Mouse (Mus musculus) liver, embryonic 14.5 days (tissue): ENCODE results near the gene Fbxl12. TPM values are rescaled to one million over a fixed set of nuclear protein-coding genes. Genes with fewer than 3 reads are reported as not detected.

Experiments used
- ATAC-seq: fragments of 200-750 bp; cut with Nextera tagmentation; 2 replicates; pipeline ENCODE4 v1.8.0; 2017; ENCODE audit warnings: moderate number of reproducible peaks, mild to moderate bottlenecking, moderate library complexity; ENCODE audit not compliant: insufficient read depth
- DNase-seq, 3 experiments: peaks; one replicate each; pipeline ENCODE4 v3.0.0-alpha.2; 2012 to 2013; ENCODE audit warnings: low read depth in 3 of 3, low spot score in 3 of 3
- H3K27ac ChIP-seq: fragments of 300-500 bp; sonication (generic); 2 replicates; pipeline ENCODE4 v1.5.1; 2014; ENCODE audit warnings: moderate library complexity, mild to moderate bottlenecking, control low read depth, inconsistent platforms
- H3K27me3 ChIP-seq: fragments of 300-500 bp; sonication (generic); 2 replicates; pipeline ENCODE4 v1.6.1; 2014; ENCODE audit warnings: mild to moderate bottlenecking, low read length, moderate library complexity; ENCODE audit not compliant: control insufficient read depth, insufficient read depth
- H3K36me3 ChIP-seq: fragments of 300-500 bp; sonication (generic); replicated peaks from 2 replicates; pipeline ENCODE4 v1.6.1; 2014; ENCODE audit warnings: low read depth; ENCODE audit not compliant: control insufficient read depth, insufficient read depth
- H3K4me1 ChIP-seq, 2 experiments: fragments of 200-500 bp in 1 of 2; fragments of 300-500 bp in 1 of 2; sonication (generic) in 1 of 2; replicated peaks; 2 replicates each; pipeline ENCODE4 v1.6.1; 2012 to 2014; ENCODE audit warnings: antibody characterized with exemption in 1 of 2, inconsistent platforms in 1 of 2, low read length in 1 of 2; ENCODE audit not compliant: control insufficient read depth in 2 of 2, insufficient read depth in 2 of 2
- H3K4me2 ChIP-seq: fragments of 300-500 bp; sonication (generic); 2 replicates; pipeline ENCODE4 v1.6.1; 2014; ENCODE audit warnings: low read depth, mild to moderate bottlenecking, control low read depth, moderate library complexity
- H3K4me3 ChIP-seq, 2 experiments: fragments of 200-500 bp in 1 of 2; fragments of 300-500 bp in 1 of 2; sonication (generic) in 1 of 2; 2 replicates each; pipeline ENCODE4 v1.5.1; 2012 to 2014; ENCODE audit warnings: low read depth in 2 of 2, low read length in 2 of 2, mild to moderate bottlenecking in 2 of 2, control low read depth in 1 of 2, inconsistent platforms in 1 of 2, moderate library complexity in 1 of 2; ENCODE audit not compliant: insufficient read depth in 1 of 2
- H3K9ac ChIP-seq: fragments of 300-500 bp; sonication (generic); replicated peaks from 2 replicates; pipeline ENCODE4 v1.6.1; 2014; ENCODE audit warnings: mild to moderate bottlenecking, control low read depth, moderate library complexity
- H3K9me3 ChIP-seq: fragments of 300-500 bp; sonication (generic); 2 replicates; pipeline ENCODE4 v1.6.1; 2016; ENCODE audit warnings: low read length, mixed read lengths; ENCODE audit not compliant: control insufficient read depth
- CTCF ChIP-seq: IDR thresholded peaks from 2 replicates; pipeline ENCODE4 v1.5.1; 2016; ENCODE audit warnings: antibody characterized with exemption, low read depth, control low read depth
- EP300 ChIP-seq: IDR thresholded peaks from 2 replicates; pipeline ENCODE4 v1.6.1; 2016; ENCODE audit warnings: antibody characterized with exemption, low read depth
- WGBS: fragments of 180-500 bp; shearing (Covaris S2); extraction: QIAGEN DNeasy Blood & Tissue Kit; methylation state at CpG from one replicate; pipeline ENCODE4 v1.1.7; 2014; ENCODE audit not compliant: insufficient replicate concordance; 5-methylcytosine and 5-hydroxymethylcytosine counted together
- polyA plus RNA-seq, 2 experiments: library from polyadenylated mRNA; depleted of rRNA in 1 of 2; stranded (reverse) in 1 of 2; unstranded in 1 of 2; fragments of >200 nt; fragmentation: Nextera tagmentation in 1 of 2; extraction: Ambion mirVana in 1 of 2; gene quantifications; 2 replicates each; pipeline versions ENCODE4 v1.2.1 to v1.2.3; 2012 to 2014

The Fbxl12 gene
- polyA plus RNA-seq, 2 experiments = 2.6 to 7.0 TPM

DNA sequence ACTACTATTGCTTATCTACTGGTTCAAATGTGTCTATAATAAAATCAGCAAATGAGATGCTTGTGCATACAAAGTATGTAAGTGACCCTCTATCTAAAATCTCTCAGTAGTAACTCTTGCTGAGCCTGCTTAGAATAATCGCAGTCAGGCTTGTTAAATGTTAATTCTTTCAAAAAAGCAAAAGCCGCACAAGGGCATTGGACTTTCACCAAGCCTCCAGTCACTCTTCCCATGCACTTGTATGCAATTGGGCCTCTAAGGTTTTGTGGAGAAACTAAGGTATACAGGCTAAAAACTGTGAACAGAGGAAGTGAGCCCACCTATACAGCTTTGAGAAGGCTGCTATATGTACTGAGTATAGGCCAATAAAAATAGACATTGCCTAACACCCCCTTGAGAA lies 68.0 kb downstream of the Fbxl12 start:
- WGBS = 71% methylated on average over 2 of the region's 2 CpGs
- H3K4me2 ChIP-seq = no peak overlapping the region

DNA sequence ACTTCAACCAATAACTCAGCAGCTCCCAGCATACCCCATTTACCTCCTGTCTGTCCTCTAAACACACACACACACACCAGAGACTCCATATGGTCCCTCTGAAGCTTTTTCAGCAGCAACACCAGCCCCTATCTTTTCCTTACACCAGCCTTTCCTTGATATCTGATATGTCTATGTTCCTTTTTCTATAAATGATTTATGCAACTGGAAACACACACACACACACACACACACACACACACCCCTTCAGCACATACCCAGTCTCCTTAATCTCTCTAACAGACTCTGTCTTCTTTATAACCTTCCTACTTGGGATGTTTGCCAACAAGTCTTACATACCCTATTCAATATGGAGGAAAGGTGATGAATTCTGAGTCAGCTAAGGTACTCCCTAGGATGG lies 73.5 kb downstream of the Fbxl12 start:
- no peak for ATAC-seq
- Histone ChIP-seq H3K36me3 (no peaks in the 10 kb centered on the region), H3K27ac (no peak overlapping the region), H3K9ac (no peak overlapping the region), H3K27me3 (no peaks in the 10 kb centered on the region), H3K9me3 (no peaks in the 10 kb centered on the region), H3K4me2 (no peak overlapping the region), H3K4me1 (no peaks in the 10 kb centered on the region), H3K4me3 (no peak overlapping the region)
- no peak for TF ChIP-seq CTCF
- TF ChIP-seq EP300 = no peak
- no peak for DNase-seq

More for the DNA sequence above, 68.0 kb downstream of the Fbxl12 start:
- Histone ChIP-seq H3K4me1 (peaks cover 2 to 6% of the 10 kb centered on the region in 2 experiments; a peak in 1 of 4 replicates), H3K9me3 (no peaks in the 10 kb centered on the region), H3K36me3 (no peaks in the 10 kb centered on the region), H3K9ac (no peak overlapping the region), H3K27me3 (no peaks in the 10 kb centered on the region; the same call in 1 of the 2 replicates), H3K27ac (no peak overlapping the region), H3K4me3 (no peak overlapping the region)
- no peak for ATAC-seq
- TF ChIP-seq CTCF (no peak), EP300 (no peak)
- DNase-seq = no peak

Other genes with a start within 250 kb of the Fbxl12 start
- 1.5 and 1.8 TPM in 2 replicates for gene Zfp26, start 184.6 kb downstream of the Fbxl12 start, polyA plus RNA-seq (2012; rRNA removed)
- 3.4 and 6.0 TPM in 2 replicates for gene Zfp26, start 184.6 kb downstream of the Fbxl12 start, polyA plus RNA-seq (2014; fragmentation: Nextera tagmentation; extraction: Ambion mirVana)
- 2.4 and 3.4 TPM in 2 replicates for gene Zfp426, start 152.0 kb downstream of the Fbxl12 start, polyA plus RNA-seq (2012; rRNA removed)
- gene Zfp426, start 152.0 kb downstream of the Fbxl12 start, polyA plus RNA-seq (2014; fragmentation: Nextera tagmentation; extraction: Ambion mirVana) = 7.2 and 7.3 TPM in 2 replicates
- gene Zfp266, start 123.3 kb downstream of the Fbxl12 start, polyA plus RNA-seq (2012; rRNA removed) = 3.6 and 5.0 TPM in 2 replicates
- gene Zfp266, start 123.3 kb downstream of the Fbxl12 start, polyA plus RNA-seq (2014; fragmentation: Nextera tagmentation; extraction: Ambion mirVana) = 8.7 and 10.8 TPM in 2 replicates
- 1.0 and 1.6 TPM in 2 replicates for gene Zfp846, start 63.5 kb downstream of the Fbxl12 start, polyA plus RNA-seq (2012; rRNA removed)
- 1.9 and 2.3 TPM in 2 replicates for gene Zfp846, start 63.5 kb downstream of the Fbxl12 start, polyA plus RNA-seq (2014; fragmentation: Nextera tagmentation; extraction: Ambion mirVana)
- gene Ubl5, start 1.9 kb downstream of the Fbxl12 start, polyA plus RNA-seq (2012; rRNA removed) = 203 and 296 TPM in 2 replicates
- gene Ubl5, start 1.9 kb downstream of the Fbxl12 start, polyA plus RNA-seq (2014; fragmentation: Nextera tagmentation; extraction: Ambion mirVana) = 264 and 272 TPM in 2 replicates
- 8.0 and 12.5 TPM in 2 replicates for gene Pin1, start 7.3 kb upstream of the Fbxl12 start, polyA plus RNA-seq (2012; rRNA removed)
- 26.5 and 27.1 TPM in 2 replicates for gene Pin1, start 7.3 kb upstream of the Fbxl12 start, polyA plus RNA-seq (2014; fragmentation: Nextera tagmentation; extraction: Ambion mirVana)
- gene Olfm2, start 101.6 kb upstream of the Fbxl12 start, polyA plus RNA-seq (2012; rRNA removed) = 0.06 and 0.18 TPM in 2 replicates
- 0.10 TPM in 1 of 2 replicates, not detected in the other for gene Olfm2, start 101.6 kb upstream of the Fbxl12 start, polyA plus RNA-seq (2014; fragmentation: Nextera tagmentation; extraction: Ambion mirVana)
- 0.05 and 0.08 TPM in 2 replicates for gene Col5a3, start 170.3 kb upstream of the Fbxl12 start, polyA plus RNA-seq (2012; rRNA removed)
- 0.03 and 0.10 TPM in 2 replicates for gene Col5a3, start 170.3 kb upstream of the Fbxl12 start, polyA plus RNA-seq (2014; fragmentation: Nextera tagmentation; extraction: Ambion mirVana)
- gene Rdh8, start 173.7 kb upstream of the Fbxl12 start, polyA plus RNA-seq (2012; rRNA removed) = not detected in 2 replicates
- gene Rdh8, start 173.7 kb upstream of the Fbxl12 start, polyA plus RNA-seq (2014; fragmentation: Nextera tagmentation; extraction: Ambion mirVana) = not detected in 2 replicates
- 11.5 and 13.0 TPM in 2 replicates for gene A230050P20Rik, start 223.9 kb upstream of the Fbxl12 start, polyA plus RNA-seq (2012; rRNA removed)
- 1.1 and 1.7 TPM in 2 replicates for gene A230050P20Rik, start 223.9 kb upstream of the Fbxl12 start, polyA plus RNA-seq (2014; fragmentation: Nextera tagmentation; extraction: Ambion mirVana)
- 8.1 and 9.3 TPM in 2 replicates for gene Angptl6, start 235.0 kb upstream of the Fbxl12 start, polyA plus RNA-seq (2012; rRNA removed)
- gene Angptl6, start 235.0 kb upstream of the Fbxl12 start, polyA plus RNA-seq (2014; fragmentation: Nextera tagmentation; extraction: Ambion mirVana) = 6.8 and 7.6 TPM in 2 replicates
- 70.6 and 84.8 TPM in 2 replicates for gene Ppan, start 243.4 kb upstream of the Fbxl12 start, polyA plus RNA-seq (2012; rRNA removed)
- gene Ppan, start 243.4 kb upstream of the Fbxl12 start, polyA plus RNA-seq (2014; fragmentation: Nextera tagmentation; extraction: Ambion mirVana) = 50.2 and 56.1 TPM in 2 replicates